Mouse (Mus musculus) right cerebral cortex, postnatal 10 days (tissue): ENCODE measurements at regions not wholly inside any gene's neighbourhood (a gene's known extent, or its start where the extent isn't known, plus 50 kb on each side); places are given as distances from the start of the nearest gene placed in this dataset.
A peak's percentile ranks its signal among the peaks of the same experiment; 100 is the strongest.

Source experiments
- DNase-seq, 2 experiments: peaks; one replicate each; pipeline ENCODE4 v3.0.0; 2021; ENCODE audit warnings: low spot score in 2 of 2

DNA sequence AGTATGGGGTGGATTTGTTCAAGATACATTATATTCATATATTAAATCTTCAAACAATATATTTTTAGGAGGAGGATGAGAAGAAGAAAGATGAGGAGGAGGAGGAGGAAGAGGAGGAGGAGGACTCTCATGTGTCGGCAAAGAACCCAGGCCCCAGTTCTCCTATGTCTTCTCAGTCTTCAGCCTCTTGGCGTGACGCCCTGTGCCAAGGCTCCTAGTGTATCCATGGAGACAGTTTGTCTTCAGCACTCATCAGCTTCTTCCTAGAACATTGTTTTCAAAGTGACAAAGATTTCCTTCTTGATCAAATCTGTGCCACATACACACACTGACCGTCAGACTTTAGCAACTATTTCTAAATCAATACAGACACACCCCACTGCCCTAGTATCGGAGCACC lies 156.4 kb upstream of the Tox3 start:
- peak; percentile 66 to 73 for DNase-seq

- DNase-seq: no peak
Observed at GRCm38 (mm10) chr8:90503306-90503705, 155.2 kb upstream of the Tox3 start.

- no peak for DNase-seq
Observed at GRCm38 (mm10) chr8:90502879-90503278, 154.7 kb upstream of the Tox3 start.

- DNase-seq: no peak
Observed at GRCm38 (mm10) chr8:90499315-90499714, 151.2 kb upstream of the Tox3 start.

- DNase-seq: peak; percentile 80 to 81
Observed at GRCm38 (mm10) chr8:90496658-90497163, 148.6 kb upstream of the Tox3 start.

DNA sequence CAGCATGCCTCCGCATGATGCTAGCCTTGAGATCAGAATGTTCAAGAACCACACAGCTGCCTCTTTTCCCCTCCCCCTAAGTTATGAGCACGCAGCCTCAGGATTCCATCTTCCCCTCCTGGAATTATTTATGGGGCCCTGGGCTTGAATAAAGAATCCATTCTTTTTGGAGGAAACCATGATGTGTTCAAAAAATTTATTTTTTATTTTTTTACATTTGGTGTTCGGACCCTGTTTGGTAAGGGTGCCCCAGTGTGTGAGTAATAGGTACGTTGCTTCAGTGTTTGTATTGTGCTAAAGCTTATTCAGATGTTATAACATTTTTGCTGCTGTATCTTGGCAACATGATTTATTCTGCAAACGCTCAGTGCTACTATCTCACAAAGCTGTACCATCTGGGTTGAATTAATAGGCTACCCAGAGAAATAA lies 147.8 kb upstream of the Tox3 start:
- peak in 1 of 2 experiments; percentile 30 for DNase-seq

DNA sequence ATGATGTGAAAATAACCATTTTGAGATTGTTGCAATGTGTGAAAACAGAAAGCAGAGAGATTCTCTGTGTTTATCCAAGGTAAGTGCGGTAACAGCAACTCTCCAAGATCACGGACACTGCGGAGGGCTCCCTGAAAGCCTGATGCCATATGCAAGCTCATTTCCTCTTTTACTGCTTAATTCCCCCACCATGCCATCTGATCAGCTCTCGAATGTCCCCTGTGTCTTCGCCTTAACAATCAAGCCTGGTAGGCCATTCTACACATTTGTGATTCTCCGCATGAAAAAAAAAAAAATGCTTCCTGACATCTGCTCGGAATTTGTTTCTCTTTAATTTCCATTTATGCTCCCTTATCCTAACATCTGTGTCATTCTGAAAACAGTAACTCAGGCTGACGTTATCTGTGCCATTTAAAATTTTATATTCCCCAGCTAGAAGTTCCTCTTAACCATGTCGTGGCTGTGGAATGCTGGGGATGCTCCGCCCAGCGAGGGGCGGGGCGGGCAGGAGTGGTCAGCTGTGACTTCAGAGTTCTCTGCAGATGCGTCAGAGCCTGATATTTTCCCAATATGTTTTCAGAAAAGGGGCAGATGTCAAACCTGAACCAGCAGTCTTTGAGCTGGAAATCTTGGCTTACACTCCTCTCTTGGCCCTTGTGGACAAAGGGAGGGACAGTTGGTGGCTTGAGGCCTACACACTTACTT lies 144.5 kb upstream of the Tox3 start:
- DNase-seq: peak in 1 of 2 experiments; percentile 24

DNA sequence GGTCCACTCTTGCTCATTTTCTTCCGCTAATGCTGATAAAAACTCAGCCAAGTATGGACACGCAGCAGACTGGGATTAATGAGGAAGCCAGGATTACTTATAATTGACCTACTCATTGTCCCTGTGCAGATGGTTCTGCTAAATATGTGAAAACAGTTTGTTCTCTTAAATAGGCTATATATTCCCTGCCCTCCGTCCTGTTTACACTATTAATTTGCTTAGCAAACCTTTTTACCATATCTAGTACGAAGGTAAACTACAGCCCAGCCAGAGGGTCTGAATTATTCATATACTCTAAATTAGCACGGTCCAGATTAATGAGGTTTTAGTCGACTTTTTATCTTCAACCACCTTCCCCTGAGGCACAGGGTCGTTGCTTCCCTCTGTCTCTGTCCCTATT lies 143.5 kb upstream of the Tox3 start:
- no peak for DNase-seq

- peak in 1 of 2 experiments; percentile 46 for DNase-seq
Observed at GRCm38 (mm10) chr8:90490734-90491441, 142.7 kb upstream of the Tox3 start.

- DNase-seq: no peak
Observed at GRCm38 (mm10) chr8:90486556-90486955, 138.4 kb upstream of the Tox3 start.

DNA sequence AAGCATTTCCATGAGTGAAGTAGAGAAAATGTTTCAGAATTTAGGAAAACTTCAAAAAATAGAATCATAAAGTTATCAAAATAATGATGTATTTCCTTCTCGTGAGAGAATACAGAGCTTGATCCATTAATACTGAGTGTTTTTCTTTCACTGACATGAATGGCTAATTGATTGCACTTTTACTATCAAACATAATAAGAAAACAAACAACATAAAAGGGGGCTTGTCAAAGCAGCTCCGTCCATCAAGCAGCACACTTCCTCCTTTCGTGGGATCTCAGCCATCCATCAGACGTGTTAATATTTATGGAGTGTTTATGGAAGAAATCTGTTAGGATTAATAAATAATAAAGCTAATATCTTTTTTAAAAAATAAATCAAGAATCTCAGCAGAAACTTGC lies 130.0 kb upstream of the Tox3 start:
- DNase-seq: no peak

GRCm38 (mm10) chr8:90474066-90474465 lies 125.9 kb upstream of the Tox3 start:
- no peak for DNase-seq

DNA sequence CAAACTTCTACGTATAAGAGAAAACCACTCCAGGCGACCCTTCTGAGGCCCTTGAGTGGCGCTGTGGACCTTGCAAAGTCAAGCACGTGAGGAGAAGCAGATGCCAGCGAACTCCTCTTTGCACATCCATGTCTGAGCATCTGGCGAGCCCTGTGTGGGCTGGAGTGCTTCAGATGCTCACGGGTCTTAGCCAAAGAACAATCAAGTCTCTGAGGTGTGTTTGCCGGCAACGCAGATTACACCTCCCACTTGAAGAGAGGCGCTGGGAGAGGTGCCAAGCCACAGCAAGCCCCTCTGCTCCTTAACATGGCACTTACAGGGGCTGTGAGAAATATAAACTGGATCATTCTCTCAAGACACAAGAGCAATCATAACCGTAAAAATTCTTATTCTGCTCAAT lies 122.7 kb upstream of the Tox3 start:
- no peak for DNase-seq

- DNase-seq: no peak
Observed at GRCm38 (mm10) chr8:90463708-90464107, 115.6 kb upstream of the Tox3 start.

GRCm38 (mm10) chr8:90455321-90455720 lies 107.2 kb upstream of the Tox3 start:
- DNase-seq: no peak

GRCm38 (mm10) chr8:90454130-90454529 lies 106.0 kb upstream of the Tox3 start:
- peak in 1 of 2 experiments; percentile 39 for DNase-seq

DNA sequence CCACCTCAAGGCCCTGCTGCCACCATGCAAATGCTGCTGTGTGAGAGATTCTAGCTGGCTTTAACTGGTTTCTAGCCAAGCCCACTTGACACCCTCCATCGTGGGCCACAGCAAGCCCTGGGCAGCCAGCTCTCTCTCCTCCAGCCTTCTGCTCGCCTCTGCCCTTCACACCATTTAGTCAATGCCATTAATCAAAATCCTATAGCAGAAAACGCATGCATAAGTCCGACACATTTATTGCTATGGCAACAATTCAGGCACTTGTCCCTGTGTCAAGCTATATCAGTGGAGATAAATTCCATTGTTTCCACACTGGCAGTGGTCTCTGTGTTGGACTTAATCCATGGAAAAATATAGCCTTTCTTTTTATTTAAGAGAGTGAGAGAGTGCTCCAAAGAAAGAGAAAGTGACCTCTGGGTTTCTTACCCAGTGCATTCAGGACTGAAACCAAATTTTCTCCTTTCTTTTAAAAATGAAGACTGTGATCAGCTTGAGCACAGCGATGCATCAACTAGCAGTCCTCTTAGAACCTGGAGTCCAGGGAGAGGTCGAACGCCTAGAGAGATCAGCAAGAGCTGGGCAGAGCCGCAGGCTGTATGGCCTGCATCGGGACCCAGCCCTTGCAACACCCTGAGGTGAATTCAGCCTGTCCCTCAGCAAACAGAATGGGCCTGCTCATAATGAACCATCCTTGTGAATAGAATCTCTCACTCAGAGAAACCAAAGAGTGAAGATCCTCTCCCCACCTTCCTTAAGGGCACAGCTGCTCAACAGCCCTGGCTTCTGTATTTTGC lies 93.1 kb upstream of the Tox3 start:
- DNase-seq: no peak

DNA sequence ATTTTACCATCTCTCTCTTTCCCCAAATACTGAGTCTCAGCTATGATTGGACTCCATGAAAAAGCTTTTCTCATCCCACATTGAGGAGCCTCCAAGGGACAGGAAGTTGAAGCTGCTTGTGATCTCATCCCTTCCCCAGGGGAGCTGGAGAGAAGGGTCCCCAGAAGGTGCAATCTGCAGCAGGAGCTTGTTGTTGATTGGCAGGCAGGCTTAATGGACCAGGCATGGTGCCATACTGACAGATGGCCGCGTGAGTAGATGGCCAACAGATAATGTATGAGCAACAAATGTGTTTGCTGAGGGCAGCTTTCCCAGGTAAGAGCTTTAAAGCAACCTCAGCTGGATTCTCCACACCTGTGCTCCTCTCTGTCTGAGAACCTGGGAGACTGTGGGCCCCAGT lies 65.9 kb upstream of the Tox3 start:
- DNase-seq: peak in 1 of 2 experiments; percentile 21
